Mouse (Mus musculus) c-Kit-positive CD71-negative TER-119-negative erythroid progenitor cells, embryonic 14.5 days (primary cell): Measurements from ENCODE around the gene Atad5.
A peak's percentile ranks its signal among the peaks of the same experiment; 100 is the strongest.
"Not testable (repeated sequence)": the region's sequence is repeated elsewhere in the genome, so short reads cannot be mapped to it uniquely, and the experiment has no call there.

Experiments
- DNase-seq: peaks from one replicate; pipeline ENCODE4 v3.0.0-alpha.2; 2013; ENCODE audit warnings: low read depth

Gene Atad5

GRCm38 (mm10) chr11:80181021-80181749 lies 92.0 kb downstream of the Atad5 start:
- DNase-seq: no peak

- DNase-seq: not testable (repeated sequence)
These were observed 94.0 kb downstream of the Atad5 start for GRCm38 (mm10) chr11:80183054-80183704.

GRCm38 (mm10) chr11:80183705-80184255 lies 94.6 kb downstream of the Atad5 start, which contains the start of gene Rnf135:
Rnf135 (plus strand) TSS chr11:80183851.
- peak; percentile 68 for DNase-seq

- no peak for DNase-seq
These were observed 95.4 kb downstream of the Atad5 start for GRCm38 (mm10) chr11:80184531-80185071.
